Mouse (Mus musculus) midbrain, embryonic 16.5 days (tissue): ENCODE measurements around the gene 4933434E20Rik. TPM values are rescaled to one million over a fixed set of nuclear protein-coding genes. Genes with fewer than 3 reads are reported as not detected.

Source experiments
- ATAC-seq: fragments of 200-750 bp; cut with Nextera tagmentation; 2 replicates; pipeline ENCODE4 v1.8.0; 2017; ENCODE audit warnings: moderate TSS enrichment
- H3K27ac ChIP-seq: fragments of 300-500 bp; sonication (generic); 2 replicates; pipeline ENCODE4 v1.5.1; 2014; ENCODE audit warnings: mild to moderate bottlenecking, low read length, mixed read lengths
- H3K27me3 ChIP-seq: fragments of 300-500 bp; sonication (generic); 2 replicates; pipeline ENCODE4 v1.6.1; 2014; ENCODE audit warnings: low read depth, low read length, mixed read lengths; ENCODE audit not compliant: control insufficient read depth, insufficient read depth
- H3K36me3 ChIP-seq: fragments of 300-500 bp; sonication (generic); 2 replicates; pipeline ENCODE4 v1.6.1; 2014; ENCODE audit warnings: mild to moderate bottlenecking, low read length, moderate library complexity, mixed read lengths; ENCODE audit not compliant: control insufficient read depth, insufficient read depth
- H3K4me1 ChIP-seq: fragments of 300-500 bp; sonication (generic); 2 replicates; pipeline ENCODE4 v1.6.1; 2014; ENCODE audit warnings: mild to moderate bottlenecking, low read length, mixed read lengths; ENCODE audit not compliant: control insufficient read depth, insufficient read depth
- H3K4me2 ChIP-seq: fragments of 300-500 bp; sonication (generic); 2 replicates; pipeline ENCODE4 v1.6.1; 2014; ENCODE audit warnings: mild to moderate bottlenecking, low read length, mixed read lengths
- H3K4me3 ChIP-seq: fragments of 300-500 bp; sonication (generic); 2 replicates; pipeline ENCODE4 v1.5.1; 2014; ENCODE audit warnings: low read depth, mild to moderate bottlenecking, low read length, moderate library complexity, mixed read lengths
- H3K9ac ChIP-seq: fragments of 300-500 bp; sonication (generic); 2 replicates; pipeline ENCODE4 v1.6.1; 2014; ENCODE audit warnings: low read depth, low read length, mixed read lengths
- H3K9me3 ChIP-seq: fragments of 300-500 bp; sonication (generic); replicated peaks from 2 replicates; pipeline ENCODE4 v1.6.1; 2014; ENCODE audit warnings: mild to moderate bottlenecking, low read length, mixed read lengths; ENCODE audit not compliant: control insufficient read depth, poor library complexity, severe bottlenecking
- WGBS: fragments of 180-500 bp; shearing (Covaris S2); extraction: QIAGEN DNeasy Blood & Tissue Kit; methylation state at CpG from one replicate; pipeline ENCODE4 v1.1.7; 2014; 5-methylcytosine and 5-hydroxymethylcytosine counted together
- polyA plus RNA-seq: library from polyadenylated mRNA; unstranded; fragments of >200 nt; fragmentation: Nextera tagmentation; extraction: Ambion mirVana; gene quantifications from 2 replicates; pipeline ENCODE4 v1.2.1, GENCODE M21; 2015

Gene 4933434E20Rik
- polyA plus RNA-seq, 1 experiment from 2014 or later: 224 TPM

- no peak overlapping the region for H3K4me2 ChIP-seq
- H3K9ac ChIP-seq: no peak overlapping the region
- no peaks in the 10 kb centered on the region for H3K9me3 ChIP-seq
- no peak overlapping the region for H3K4me3 ChIP-seq
- peaks cover 39% of the 10 kb centered on the region for H3K4me1 ChIP-seq
- 90% methylated on average over 5 of the region's 5 CpGs for WGBS
- no peak for ATAC-seq
- peaks cover 33% of the 10 kb centered on the region for H3K36me3 ChIP-seq
- H3K27me3 ChIP-seq: no peaks in the 10 kb centered on the region
- H3K27ac ChIP-seq: no peak overlapping the region
Measured at GRCm38 (mm10) chr3:90086068-90086467, 34.6 kb downstream of the 4933434E20Rik start.

- H3K4me1 ChIP-seq: peaks cover 16% of the 10 kb centered on the region
- H3K27ac ChIP-seq: no peak overlapping the region
- no peak overlapping the region for H3K9ac ChIP-seq
- H3K4me3 ChIP-seq: no peak overlapping the region
- WGBS: 88% methylated on average over 2 of the region's 2 CpGs
- ATAC-seq: no peak
- H3K27me3 ChIP-seq: no peaks in the 10 kb centered on the region
- no peaks in the 10 kb centered on the region for H3K9me3 ChIP-seq
- H3K4me2 ChIP-seq: no peak overlapping the region
- H3K36me3 ChIP-seq: peaks cover 49% of the 10 kb centered on the region
Measured at GRCm38 (mm10) chr3:90088617-90089016, 37.2 kb downstream of the 4933434E20Rik start.

GRCm38 (mm10) chr3:90090892-90091291, 39.5 kb downstream of the 4933434E20Rik start:
- Histone ChIP-seq H3K9ac (no peak overlapping the region), H3K9me3 (no peaks in the 10 kb centered on the region), H3K4me3 (no peak overlapping the region), H3K27ac (no peak overlapping the region), H3K4me1 (no peaks in the 10 kb centered on the region), H3K27me3 (no peaks in the 10 kb centered on the region), H3K4me2 (no peak overlapping the region), H3K36me3 (peaks cover 49% of the 10 kb centered on the region)
- 92% methylated on average over 6 of the region's 6 CpGs for WGBS
- ATAC-seq: no peak

GRCm38 (mm10) chr3:90094453-90094852, 43.0 kb downstream of the 4933434E20Rik start:
- 94% methylated on average over 3 of the region's 3 CpGs for whole genome bisulfite sequencing

DNA sequence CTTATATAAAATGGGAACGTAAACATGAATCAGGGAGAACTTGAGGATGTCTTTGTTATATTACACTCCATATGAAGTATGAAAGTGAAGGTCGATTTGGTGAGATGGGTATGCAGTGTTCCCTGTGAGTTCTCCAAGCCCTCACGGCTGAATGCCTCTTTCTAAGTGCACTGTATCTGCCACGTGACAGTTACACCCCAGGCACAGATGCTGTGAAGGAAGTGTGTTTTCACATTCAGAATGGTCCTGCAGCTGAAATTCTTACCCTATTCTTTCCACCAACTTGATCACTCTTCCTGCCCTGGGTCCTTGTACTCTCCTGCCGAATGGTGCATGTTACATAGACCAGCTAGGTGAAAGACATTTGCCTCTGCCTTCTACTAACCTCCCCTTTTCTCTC, 46.5 kb downstream of the 4933434E20Rik start:
- WGBS: 85% methylated on average over 5 of the region's 5 CpGs
- H3K9me3 ChIP-seq: no peaks in the 10 kb centered on the region
- no peak overlapping the region for H3K4me2 ChIP-seq
- no peak overlapping the region for H3K9ac ChIP-seq
- H3K4me3 ChIP-seq: no peak overlapping the region
- no peaks in the 10 kb centered on the region for H3K27me3 ChIP-seq
- H3K36me3 ChIP-seq: peaks cover 12% of the 10 kb centered on the region
- no peak for ATAC-seq
- H3K4me1 ChIP-seq: no peaks in the 10 kb centered on the region
- no peak overlapping the region for H3K27ac ChIP-seq

More at GRCm38 (mm10) chr3:90094453-90094852, 43.0 kb downstream of the 4933434E20Rik start:
- no peak overlapping the region for H3K27ac ChIP-seq
- ATAC-seq: no peak
- H3K9ac ChIP-seq: no peak overlapping the region
- no peak overlapping the region for H3K4me3 ChIP-seq
- H3K4me1 ChIP-seq: no peaks in the 10 kb centered on the region
- no peaks in the 10 kb centered on the region for H3K9me3 ChIP-seq
- peaks cover 37% of the 10 kb centered on the region for H3K36me3 ChIP-seq
- H3K4me2 ChIP-seq: no peak overlapping the region
- H3K27me3 ChIP-seq: no peaks in the 10 kb centered on the region

GRCm38 (mm10) chr3:90101010-90101409, 49.6 kb downstream of the 4933434E20Rik start:
- 87% methylated on average over 3 of the region's 3 CpGs for WGBS
- Histone ChIP-seq H3K27ac (no peak overlapping the region), H3K4me1 (no peaks in the 10 kb centered on the region), H3K36me3 (peaks cover 12% of the 10 kb centered on the region), H3K27me3 (no peaks in the 10 kb centered on the region), H3K4me2 (no peak overlapping the region), H3K9ac (no peak overlapping the region), H3K9me3 (no peaks in the 10 kb centered on the region), H3K4me3 (no peak overlapping the region)
- no peak for ATAC-seq

- no peak overlapping the region for H3K9ac ChIP-seq
- no peaks in the 10 kb centered on the region for H3K4me1 ChIP-seq
- WGBS: 97% methylated on average over 2 of the region's 2 CpGs
- no peaks in the 10 kb centered on the region for H3K9me3 ChIP-seq
- H3K27ac ChIP-seq: no peak overlapping the region
- H3K27me3 ChIP-seq: no peaks in the 10 kb centered on the region
- no peak overlapping the region for H3K4me2 ChIP-seq
- no peak for ATAC-seq
- peaks cover 12% of the 10 kb centered on the region for H3K36me3 ChIP-seq
- H3K4me3 ChIP-seq: no peak overlapping the region
Measured at GRCm38 (mm10) chr3:90101673-90102072, 50.2 kb downstream of the 4933434E20Rik start.

GRCm38 (mm10) chr3:90102239-90102638, 50.8 kb downstream of the 4933434E20Rik start:
- Histone ChIP-seq H3K9me3 (no peaks in the 10 kb centered on the region), H3K9ac (no peak overlapping the region), H3K4me1 (no peaks in the 10 kb centered on the region), H3K4me3 (no peak overlapping the region), H3K27ac (no peak overlapping the region), H3K4me2 (no peak overlapping the region), H3K27me3 (no peaks in the 10 kb centered on the region), H3K36me3 (peaks cover 12% of the 10 kb centered on the region)
- WGBS: 90% methylated on average over 2 of the region's 2 CpGs
- no peak for ATAC-seq

DNA sequence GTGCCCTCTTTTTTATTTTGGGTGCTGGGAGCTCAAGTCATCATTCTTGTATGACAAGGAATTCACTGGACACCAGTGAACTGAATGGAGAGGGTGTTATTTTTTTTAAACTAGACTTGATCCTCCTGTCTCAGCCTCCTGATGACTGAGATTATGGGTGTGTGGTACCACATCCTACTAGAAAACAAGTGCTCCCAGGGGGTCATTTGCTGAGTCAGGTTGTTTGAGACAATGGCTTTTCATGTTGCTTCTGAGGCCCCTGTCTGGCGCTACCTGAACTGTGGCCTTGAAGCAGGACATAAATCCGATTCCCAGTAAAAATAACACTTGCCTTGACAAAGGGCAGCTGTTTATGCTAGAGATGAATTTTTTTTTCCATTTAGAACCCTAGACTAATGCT, 51.7 kb downstream of the 4933434E20Rik start:
- Histone ChIP-seq H3K4me2 (no peak overlapping the region), H3K36me3 (peaks cover 11% of the 10 kb centered on the region), H3K4me3 (no peak overlapping the region), H3K27me3 (no peaks in the 10 kb centered on the region), H3K4me1 (no peaks in the 10 kb centered on the region), H3K9me3 (no peaks in the 10 kb centered on the region), H3K9ac (no peak overlapping the region), H3K27ac (no peak overlapping the region)
- ATAC-seq: no peak
- WGBS: 96% methylated on average over 2 of the region's 2 CpGs
